Mouse (Mus musculus): ENCODE data around the gene BC004004. TPM values are rescaled to one million over a fixed set of nuclear protein-coding genes. Genes with fewer than 3 reads are reported as not detected.

The BC004004 gene
- polyA plus RNA-seq, 1 experiment from 2014 or later, result 83.0 TPM

GRCm38 (mm10) chr17:29300926-29301325 lies 32.3 kb downstream of the BC004004 start:
- Histone ChIP-seq H3K27ac (ENCODE audit: low read length) (no peak overlapping the region), H3K4me3 (replicated peaks; ENCODE audit: low read length) (no peak overlapping the region), H3K4me1 (ENCODE audit: control insufficient read depth, insufficient read depth, low read length) (peaks cover 28% of the 10 kb centered on the region), H3K27me3 (ENCODE audit: control insufficient read depth, insufficient read depth, low read length) (no peaks in the 10 kb centered on the region), H3K36me3 (ENCODE audit: control insufficient read depth, insufficient read depth, low read length) (peaks cover 12% of the 10 kb centered on the region), H3K9ac (ENCODE audit: low read length) (no peak overlapping the region), H3K9me3 (replicated peaks; ENCODE audit: control insufficient read depth, low read length) (no peaks in the 10 kb centered on the region), H3K4me2 (ENCODE audit: low read depth, low read length) (no peak overlapping the region)
- no peak for ATAC-seq (ENCODE audit: insufficient read depth, low FRiP score)
- WGBS, result 83% methylated on average over 7 of the region's 7 CpGs

DNA sequence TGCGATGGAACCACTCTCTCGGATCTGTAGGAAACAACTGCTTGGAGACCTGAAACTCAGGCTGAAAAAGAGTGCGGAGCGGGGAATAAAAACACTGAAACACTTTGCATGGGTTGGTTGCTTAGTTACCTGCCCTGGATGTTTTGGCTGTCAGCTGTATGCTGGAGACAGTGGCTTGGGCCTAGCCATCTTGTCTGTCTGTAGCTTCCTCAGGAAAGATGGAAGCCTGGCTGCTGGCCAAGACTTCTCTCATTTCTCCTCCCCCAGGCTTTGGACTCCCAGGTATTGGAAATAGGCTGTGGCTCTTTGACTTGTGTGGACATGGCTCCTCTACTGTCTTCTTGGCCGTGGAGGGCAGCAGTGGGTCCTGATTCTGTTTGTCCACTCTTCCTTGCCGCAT lies 32.8 kb downstream of the BC004004 start:
- Histone ChIP-seq H3K4me3 (replicated peaks; ENCODE audit: low read length) (no peak overlapping the region), H3K9me3 (replicated peaks; ENCODE audit: control insufficient read depth, low read length) (no peaks in the 10 kb centered on the region), H3K4me1 (ENCODE audit: control insufficient read depth, insufficient read depth, low read length) (peaks cover 28% of the 10 kb centered on the region), H3K9ac (ENCODE audit: low read length) (no peak overlapping the region), H3K27me3 (ENCODE audit: control insufficient read depth, insufficient read depth, low read length) (no peaks in the 10 kb centered on the region), H3K27ac (ENCODE audit: low read length) (no peak overlapping the region), H3K36me3 (ENCODE audit: control insufficient read depth, insufficient read depth, low read length) (peaks cover 12% of the 10 kb centered on the region), H3K4me2 (ENCODE audit: low read depth, low read length) (no peak overlapping the region)
- no peak for ATAC-seq (ENCODE audit: insufficient read depth, low FRiP score)
- WGBS, result 88% methylated on average over 6 of the region's 6 CpGs

- no peak overlapping the region for H3K4me2 ChIP-seq (ENCODE audit: low read depth, low read length)
- H3K27ac ChIP-seq (ENCODE audit: low read length), result no peak overlapping the region
- peaks cover 12% of the 10 kb centered on the region for H3K36me3 ChIP-seq (ENCODE audit: control insufficient read depth, insufficient read depth, low read length)
- no peak overlapping the region for H3K4me3 ChIP-seq (replicated peaks; ENCODE audit: low read length)
- ATAC-seq (ENCODE audit: insufficient read depth, low FRiP score), result no peak
- no peaks in the 10 kb centered on the region for H3K27me3 ChIP-seq (ENCODE audit: control insufficient read depth, insufficient read depth, low read length)
- 64% methylated on average over 5 of the region's 5 CpGs for WGBS
- H3K4me1 ChIP-seq (ENCODE audit: control insufficient read depth, insufficient read depth, low read length), result peaks cover 30% of the 10 kb centered on the region
- no peaks in the 10 kb centered on the region for H3K9me3 ChIP-seq (replicated peaks; ENCODE audit: control insufficient read depth, low read length)
- H3K9ac ChIP-seq (ENCODE audit: low read length), result no peak overlapping the region
These were observed 33.6 kb downstream of the BC004004 start for GRCm38 (mm10) chr17:29302149-29302548.

DNA sequence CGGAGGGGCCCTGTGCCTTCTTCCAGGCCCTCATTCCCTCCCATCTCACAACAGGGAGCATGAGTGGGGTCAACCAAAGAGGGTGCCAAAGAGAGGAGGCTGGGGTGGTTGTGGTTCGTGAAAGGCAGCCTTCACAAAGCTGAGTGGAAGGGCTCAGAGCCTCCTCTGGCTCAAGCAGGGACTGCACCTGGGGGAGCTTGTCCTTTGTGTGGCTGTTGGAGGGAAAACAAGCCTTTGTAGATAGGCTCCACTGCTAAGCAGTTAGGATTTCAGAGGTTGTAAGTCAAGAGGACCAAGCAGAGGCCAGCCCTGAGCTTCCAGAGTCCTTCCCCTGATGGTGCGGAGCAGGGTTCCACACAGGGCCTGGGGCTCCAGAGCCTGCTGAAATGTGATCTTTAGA lies 34.5 kb downstream of the BC004004 start:
- no peak overlapping the region; the same call in 1 of the 2 replicates for H3K27ac ChIP-seq (ENCODE audit: low read length)
- no peak overlapping the region for H3K4me3 ChIP-seq (replicated peaks; ENCODE audit: low read length)
- H3K36me3 ChIP-seq (ENCODE audit: control insufficient read depth, insufficient read depth, low read length), result peaks cover 12% of the 10 kb centered on the region
- no peak for ATAC-seq (ENCODE audit: insufficient read depth, low FRiP score)
- H3K9ac ChIP-seq (ENCODE audit: low read length), result no peak overlapping the region; the same call in 1 of the 2 replicates
- no peaks in the 10 kb centered on the region for H3K9me3 ChIP-seq (replicated peaks; ENCODE audit: control insufficient read depth, low read length)
- H3K4me1 ChIP-seq (ENCODE audit: control insufficient read depth, insufficient read depth, low read length), result peaks cover 32% of the 10 kb centered on the region
- 54% methylated on average over 3 of the region's 3 CpGs for WGBS
- H3K27me3 ChIP-seq (ENCODE audit: control insufficient read depth, insufficient read depth, low read length), result no peaks in the 10 kb centered on the region
- H3K4me2 ChIP-seq (ENCODE audit: low read depth, low read length), result no peak overlapping the region

- Histone ChIP-seq H3K4me3 (replicated peaks; ENCODE audit: low read length) (no peak overlapping the region), H3K36me3 (ENCODE audit: control insufficient read depth, insufficient read depth, low read length) (peaks cover 10% of the 10 kb centered on the region), H3K9ac (ENCODE audit: low read length) (no peak overlapping the region), H3K4me1 (ENCODE audit: control insufficient read depth, insufficient read depth, low read length) (peaks cover 32% of the 10 kb centered on the region), H3K4me2 (ENCODE audit: low read depth, low read length) (no peak overlapping the region), H3K9me3 (replicated peaks; ENCODE audit: control insufficient read depth, low read length) (no peaks in the 10 kb centered on the region), H3K27me3 (ENCODE audit: control insufficient read depth, insufficient read depth, low read length) (no peaks in the 10 kb centered on the region), H3K27ac (ENCODE audit: low read length) (no peak overlapping the region; the same call in 1 of the 2 replicates)
- no peak for ATAC-seq (ENCODE audit: insufficient read depth, low FRiP score)
- 70% methylated on average over 3 of the region's 3 CpGs for WGBS
These were observed 35.3 kb downstream of the BC004004 start for GRCm38 (mm10) chr17:29303856-29304255.

DNA sequence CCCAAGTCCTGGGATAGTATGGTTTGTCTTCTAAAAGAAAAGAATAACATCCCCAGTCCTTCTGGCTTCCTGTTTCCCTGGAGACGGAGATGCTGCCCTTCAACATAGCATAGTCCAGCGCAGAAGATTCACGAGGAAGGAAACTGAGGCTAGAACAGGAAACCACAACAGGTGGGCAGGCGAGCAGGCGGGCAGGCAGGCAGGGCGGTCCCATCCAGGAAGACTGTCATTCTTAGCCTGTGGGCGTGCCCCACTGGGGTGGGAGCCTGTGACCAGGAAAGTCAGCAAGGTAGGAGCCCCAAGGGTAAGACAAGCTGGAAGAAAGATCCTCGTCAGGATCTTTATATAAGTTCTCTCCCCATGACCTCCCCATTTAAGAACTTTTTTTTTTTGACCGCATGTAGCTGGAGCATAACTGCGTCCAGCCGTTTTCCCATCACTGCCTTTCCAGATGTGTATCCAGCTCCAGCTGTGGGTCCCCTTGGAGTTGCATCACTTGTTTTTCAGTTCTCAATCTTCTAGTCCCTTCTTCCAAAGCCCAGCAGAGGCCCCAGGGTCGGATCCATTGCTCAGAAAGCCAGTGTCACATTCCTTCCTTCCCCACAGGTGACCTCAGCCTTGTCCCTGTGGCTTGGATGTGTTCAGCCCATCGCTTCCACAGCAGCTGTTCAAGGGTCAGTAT lies 35.9 kb downstream of the BC004004 start:
- no peak overlapping the region for H3K4me3 ChIP-seq (replicated peaks; ENCODE audit: low read length)
- peak overlapping the region; percentile 46 for H3K27ac ChIP-seq (ENCODE audit: low read length)
- no peak overlapping the region for H3K4me2 ChIP-seq (ENCODE audit: low read depth, low read length)
- no peaks in the 10 kb centered on the region for H3K9me3 ChIP-seq (replicated peaks; ENCODE audit: control insufficient read depth, low read length)
- H3K4me1 ChIP-seq (ENCODE audit: control insufficient read depth, insufficient read depth, low read length), result peaks cover 32% of the 10 kb centered on the region
- WGBS, result 49% methylated on average over 13 of the region's 13 CpGs
- H3K36me3 ChIP-seq (ENCODE audit: control insufficient read depth, insufficient read depth, low read length), result peaks cover 8% of the 10 kb centered on the region; the same call in 1 of the 2 replicates
- no peak for ATAC-seq (ENCODE audit: insufficient read depth, low FRiP score)
- H3K27me3 ChIP-seq (ENCODE audit: control insufficient read depth, insufficient read depth, low read length), result no peaks in the 10 kb centered on the region
- H3K9ac ChIP-seq (ENCODE audit: low read length), result peak overlapping the region; percentile 50; the same call in 1 of the 2 replicates

- peak overlapping the region; percentile 27; the same call in 1 of the 2 replicates for H3K4me2 ChIP-seq (ENCODE audit: low read depth, low read length)
- H3K27ac ChIP-seq (ENCODE audit: low read length), result peak overlapping the region; percentile 46
- WGBS, result 16% methylated on average over 15 of the region's 15 CpGs
- H3K4me1 ChIP-seq (ENCODE audit: control insufficient read depth, insufficient read depth, low read length), result peaks cover 32% of the 10 kb centered on the region
- peak overlapping the region; percentile 50; the same call in 1 of the 2 replicates for H3K9ac ChIP-seq (ENCODE audit: low read length)
- H3K4me3 ChIP-seq (replicated peaks; ENCODE audit: low read length), result no peak overlapping the region
- peaks cover 1% of the 10 kb centered on the region; the same call in 1 of the 2 replicates for H3K36me3 ChIP-seq (ENCODE audit: control insufficient read depth, insufficient read depth, low read length)
- H3K9me3 ChIP-seq (replicated peaks; ENCODE audit: control insufficient read depth, low read length), result no peaks in the 10 kb centered on the region
- H3K27me3 ChIP-seq (ENCODE audit: control insufficient read depth, insufficient read depth, low read length), result no peaks in the 10 kb centered on the region
- peak; percentile 49; the same call in 1 of the 2 replicates for ATAC-seq (ENCODE audit: insufficient read depth, low FRiP score)
These were observed 36.6 kb downstream of the BC004004 start for GRCm38 (mm10) chr17:29305058-29305806.

GRCm38 (mm10) chr17:29305871-29306270 lies 37.3 kb downstream of the BC004004 start:
- Histone ChIP-seq H3K4me3 (replicated peaks; ENCODE audit: low read length) (no peak overlapping the region), H3K36me3 (ENCODE audit: control insufficient read depth, insufficient read depth, low read length) (no peaks in the 10 kb centered on the region), H3K27me3 (ENCODE audit: control insufficient read depth, insufficient read depth, low read length) (no peaks in the 10 kb centered on the region), H3K9ac (ENCODE audit: low read length) (peak overlapping the region; percentile 7; the same call in 1 of the 2 replicates), H3K27ac (ENCODE audit: low read length) (no peak overlapping the region), H3K4me1 (ENCODE audit: control insufficient read depth, insufficient read depth, low read length) (peaks cover 32% of the 10 kb centered on the region), H3K4me2 (ENCODE audit: low read depth, low read length) (no peak overlapping the region), H3K9me3 (replicated peaks; ENCODE audit: control insufficient read depth, low read length) (no peaks in the 10 kb centered on the region)
- 57% methylated on average over 7 of the region's 7 CpGs for WGBS
- ATAC-seq (ENCODE audit: insufficient read depth, low FRiP score), result 0 out of 2 replicates have a peak, but pooled peaks have one; percentile 18

DNA sequence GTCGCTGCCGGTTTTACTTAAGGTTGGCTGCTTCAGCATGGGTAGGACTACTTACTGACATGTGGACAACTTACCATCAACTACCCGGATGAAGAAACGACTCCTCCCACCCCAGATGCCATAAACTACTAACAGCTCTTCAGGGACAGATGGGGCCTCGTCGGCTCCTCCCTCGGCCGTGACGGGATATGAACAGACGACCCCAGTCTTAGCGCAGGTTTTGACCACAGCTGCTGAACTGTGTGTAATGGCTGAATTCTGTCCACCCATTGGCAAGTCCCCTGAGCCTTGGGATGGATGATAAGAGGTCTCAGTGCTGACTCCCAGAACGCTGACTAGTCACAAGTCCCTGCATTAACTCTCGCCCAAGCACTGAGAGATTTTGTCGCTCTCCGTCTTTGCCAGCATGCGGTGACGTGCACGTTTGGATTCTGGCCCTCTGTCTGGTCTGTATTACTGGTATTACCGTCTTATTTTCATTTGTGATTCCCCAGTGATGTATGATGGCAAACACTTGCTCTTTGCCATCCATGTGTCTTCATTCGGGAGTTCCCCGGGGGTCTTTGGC lies 41.6 kb downstream of the BC004004 start:
- no peaks in the 10 kb centered on the region for H3K36me3 ChIP-seq (ENCODE audit: control insufficient read depth, insufficient read depth, low read length)
- H3K9me3 ChIP-seq (replicated peaks; ENCODE audit: control insufficient read depth, low read length), result no peaks in the 10 kb centered on the region
- WGBS, result 81% methylated on average over 21 of the region's 21 CpGs
- no peaks in the 10 kb centered on the region for H3K27me3 ChIP-seq (ENCODE audit: control insufficient read depth, insufficient read depth, low read length)
- H3K27ac ChIP-seq (ENCODE audit: low read length), result no peak overlapping the region
- H3K9ac ChIP-seq (ENCODE audit: low read length), result no peak overlapping the region
- no peak overlapping the region for H3K4me2 ChIP-seq (ENCODE audit: low read depth, low read length)
- H3K4me3 ChIP-seq (replicated peaks; ENCODE audit: low read length), result no peak overlapping the region
- no peak for ATAC-seq (ENCODE audit: insufficient read depth, low FRiP score)
- peaks cover 12% of the 10 kb centered on the region for H3K4me1 ChIP-seq (ENCODE audit: control insufficient read depth, insufficient read depth, low read length)
